Mouse (Mus musculus) brown adipose tissue, adult 24 weeks (tissue): ENCODE results near the gene Golph3. TPM values are rescaled to one million over a fixed set of nuclear protein-coding genes. Genes with fewer than 3 reads are reported as not detected.
"Not testable (repeated sequence)": the region's sequence is repeated elsewhere in the genome, so short reads cannot be mapped to it uniquely, and the experiment has no call there.

Experiments used
- H3K27ac ChIP-seq: fragments of 200-500 bp; replicated peaks from 2 replicates; pipeline ENCODE4 v1.5.1; 2012; ENCODE audit warnings: low read depth, mild to moderate bottlenecking, low read length
- H3K4me1 ChIP-seq: fragments of 200-500 bp; 2 replicates; pipeline ENCODE4 v1.6.1; 2012; ENCODE audit warnings: low read length, mixed read lengths; ENCODE audit not compliant: control insufficient read depth, insufficient read depth, insufficient read length
- H3K4me3 ChIP-seq: fragments of 200-500 bp; 2 replicates; pipeline ENCODE4 v1.5.1; 2012; ENCODE audit warnings: low read depth, mild to moderate bottlenecking, low read length, moderate library complexity; ENCODE audit not compliant: insufficient read depth
- polyA plus RNA-seq: library from polyadenylated mRNA; stranded (reverse); fragments of >200 nt; gene quantifications from 2 replicates; pipeline ENCODE4 v1.2.4, GENCODE M21; 2012; ENCODE audit not compliant: missing spikeins, insufficient read depth, insufficient read length

Gene Golph3
- polyA plus RNA-seq, 1 experiment, result 81.3 TPM

- Histone ChIP-seq H3K27ac (no peak overlapping the region), H3K4me3 (no peak overlapping the region), H3K4me1 (no peaks in the 10 kb centered on the region)
Observed at GRCm38 (mm10) chr15:12358384-12358783, 37.1 kb downstream of the Golph3 start.

- no peak overlapping the region for H3K27ac ChIP-seq
- no peaks in the 10 kb centered on the region for H3K4me1 ChIP-seq
- H3K4me3 ChIP-seq, result no peak overlapping the region
Observed at GRCm38 (mm10) chr15:12360519-12361212, 39.4 kb downstream of the Golph3 start.

- no peak overlapping the region for H3K27ac ChIP-seq
- no peaks in the 10 kb centered on the region for H3K4me1 ChIP-seq
- H3K4me3 ChIP-seq, result no peak overlapping the region
Observed at GRCm38 (mm10) chr15:12362001-12362700, 40.9 kb downstream of the Golph3 start.

GRCm38 (mm10) chr15:12362701-12363040 is 41.4 kb downstream of the Golph3 start:
- H3K4me1 ChIP-seq, result no peaks in the 10 kb centered on the region
- no peak overlapping the region for H3K27ac ChIP-seq
- no peak overlapping the region for H3K4me3 ChIP-seq

GRCm38 (mm10) chr15:12364096-12364495 is 42.8 kb downstream of the Golph3 start:
- no peak overlapping the region for H3K4me3 ChIP-seq
- H3K27ac ChIP-seq, result no peak overlapping the region
- no peaks in the 10 kb centered on the region for H3K4me1 ChIP-seq

GRCm38 (mm10) chr15:12365416-12366071 is 44.3 kb downstream of the Golph3 start:
- Histone ChIP-seq H3K27ac (no peak overlapping the region), H3K4me3 (no peak overlapping the region), H3K4me1 (no peaks in the 10 kb centered on the region)

- no peak overlapping the region for H3K4me3 ChIP-seq
- H3K4me1 ChIP-seq, result no peaks in the 10 kb centered on the region
- no peak overlapping the region for H3K27ac ChIP-seq
Observed at GRCm38 (mm10) chr15:12366072-12366469, 44.8 kb downstream of the Golph3 start.

GRCm38 (mm10) chr15:12366580-12367305 is 45.5 kb downstream of the Golph3 start:
- not testable (repeated sequence) for H3K4me3 ChIP-seq, H3K4me1 ChIP-seq, H3K27ac ChIP-seq

- Histone ChIP-seq H3K4me3 (no peak overlapping the region), H3K4me1 (no peaks in the 10 kb centered on the region; the same call in 1 of the 2 replicates), H3K27ac (no peak overlapping the region)
Observed at GRCm38 (mm10) chr15:12367306-12368080, 46.2 kb downstream of the Golph3 start.

- Histone ChIP-seq H3K27ac (no peak overlapping the region), H3K4me1 (no peaks in the 10 kb centered on the region; the same call in 1 of the 2 replicates), H3K4me3 (no peak overlapping the region)
Observed at GRCm38 (mm10) chr15:12368357-12368756, 47.1 kb downstream of the Golph3 start.

GRCm38 (mm10) chr15:12368850-12369249 is 47.6 kb downstream of the Golph3 start:
- H3K4me1 ChIP-seq, result no peaks in the 10 kb centered on the region; the same call in 1 of the 2 replicates
- no peak overlapping the region for H3K4me3 ChIP-seq
- H3K27ac ChIP-seq, result no peak overlapping the region

- H3K4me1 ChIP-seq, result no peaks in the 10 kb centered on the region; the same call in 1 of the 2 replicates
- no peak overlapping the region for H3K4me3 ChIP-seq
- H3K27ac ChIP-seq, result no peak overlapping the region
Observed at GRCm38 (mm10) chr15:12370096-12370495, 48.8 kb downstream of the Golph3 start.

- no peaks in the 10 kb centered on the region; the same call in 1 of the 2 replicates for H3K4me1 ChIP-seq
- no peak overlapping the region for H3K4me3 ChIP-seq
- H3K27ac ChIP-seq, result no peak overlapping the region
Observed at GRCm38 (mm10) chr15:12371183-12371582, 49.9 kb downstream of the Golph3 start.

- H3K4me3 ChIP-seq, result no peak overlapping the region
- no peak overlapping the region for H3K27ac ChIP-seq
- H3K4me1 ChIP-seq, result no peaks in the 10 kb centered on the region; the same call in 1 of the 2 replicates
Observed at GRCm38 (mm10) chr15:12373496-12373895, 52.2 kb downstream of the Golph3 start.
